8 mouse cellular contexts compared by ENCODE assay signal in genomic region chr11:19010396-19010811, GRCm38 (mm10). TPM values are rescaled to one million over a fixed set of nuclear protein-coding genes. Genes with fewer than 3 reads are reported as not detected.
DNase-seq lines count a peak whose midpoint lies in the region; ATAC-seq and TF ChIP-seq lines count a peak whose summit lies in the region.
"Had no signal": no experiment of that assay in that cellular context is flagged by ENCODE, and none has a peak within 500 bp of the region (broad histone marks: within the 10 kb centered on the region; RNA-seq: fewer than 3 reads in every experiment).

No protein-coding gene starts in this region.

- peaks cover 85% of the 10 kb centered on the region for H3K4me1 ChIP-seq in forebrain, embryonic 10.5 days
- peaks cover 44% of the 10 kb centered on the region for H3K4me1 ChIP-seq in hindbrain, embryonic 14.5 days (replicated peaks; ENCODE audit: control insufficient read depth, insufficient read depth, low read length)
- peaks cover 52% of the 10 kb centered on the region for H3K4me1 ChIP-seq in neural tube, embryonic 11.5 days (ENCODE audit: control insufficient read depth, insufficient read depth, low read length)
- H3K4me1 ChIP-seq: liver, embryonic 15.5 days had no signal

- H3K4me3 ChIP-seq in forebrain, embryonic 10.5 days = peak overlapping the region; percentile 32
- peak overlapping the region; percentile 74 for H3K4me3 ChIP-seq in hindbrain, embryonic 14.5 days (replicated peaks; ENCODE audit: low read length)
- peak overlapping the region; percentile 30 for H3K4me3 ChIP-seq in neural tube, embryonic 11.5 days (ENCODE audit: low read depth, low read length)
- H3K4me3 ChIP-seq in layer of hippocampus, adult 2 months = no peak overlapping the region
- H3K4me3 ChIP-seq: liver, embryonic 15.5 days had no signal

- peak overlapping the region; percentile 67 for H3K27ac ChIP-seq in forebrain, embryonic 10.5 days
- H3K27ac ChIP-seq in hindbrain, embryonic 14.5 days = peak overlapping the region; percentile 99
- peak overlapping the region; percentile 57 for H3K27ac ChIP-seq in neural tube, embryonic 11.5 days (ENCODE audit: low read depth, low read length)
- no peak overlapping the region for H3K27ac ChIP-seq in layer of hippocampus, adult 2 months
- H3K27ac ChIP-seq: liver, embryonic 15.5 days had no signal

- H3K9me3 ChIP-seq in forebrain, embryonic 10.5 days = no peaks in the 10 kb centered on the region
- no peaks in the 10 kb centered on the region for H3K9me3 ChIP-seq in hindbrain, embryonic 14.5 days (ENCODE audit: control insufficient read depth, low read length)
- no peaks in the 10 kb centered on the region for H3K9me3 ChIP-seq in neural tube, embryonic 11.5 days (ENCODE audit: control insufficient read depth, low read length)
- H3K9me3 ChIP-seq: liver, embryonic 15.5 days had no signal

- ATAC-seq in hindbrain, embryonic 14.5 days (ENCODE audit: low FRiP score) = peak; percentile 35; the same call in 1 of the 2 replicates
- ATAC-seq in neural tube, embryonic 11.5 days (ENCODE audit: insufficient read depth, low FRiP score, low TSS enrichment) = no peak

- no peak for TF ChIP-seq CTCF in layer of hippocampus, adult 2 months (conservative IDR thresholded peaks at IDR 0.05)

- peak overlapping the region; percentile 93 for H3K4me2 ChIP-seq in hindbrain, embryonic 14.5 days (replicated peaks)
- peak overlapping the region; percentile 92 for H3K4me2 ChIP-seq in neural tube, embryonic 11.5 days (ENCODE audit: low read depth)
- H3K4me2 ChIP-seq: liver, embryonic 15.5 days had no signal

- H3K36me3 ChIP-seq in forebrain, embryonic 10.5 days (replicated peaks) = no peaks in the 10 kb centered on the region; the same call in 1 of the 2 replicates
- H3K36me3 ChIP-seq in hindbrain, embryonic 14.5 days (replicated peaks; ENCODE audit: control insufficient read depth, insufficient read depth) = peaks cover 56% of the 10 kb centered on the region
- no peaks in the 10 kb centered on the region; the same call in none of the 2 replicates for H3K36me3 ChIP-seq in neural tube, embryonic 11.5 days (ENCODE audit: control insufficient read depth, insufficient read depth, low read length)
- H3K36me3 ChIP-seq: liver, embryonic 15.5 days had no signal

- H3K27me3 ChIP-seq in forebrain, embryonic 10.5 days (ENCODE audit: poor library complexity, severe bottlenecking) = peaks cover 100% of the 10 kb centered on the region
- H3K27me3 ChIP-seq in hindbrain, embryonic 14.5 days (ENCODE audit: control insufficient read depth, insufficient read depth, low read length) = no peaks in the 10 kb centered on the region
- H3K27me3 ChIP-seq in neural tube, embryonic 11.5 days (ENCODE audit: control insufficient read depth, insufficient read depth, low read length) = no peaks in the 10 kb centered on the region

- DNase-seq in Muller cell, postnatal 12 days (ENCODE audit: inconsistent ontology term) = peak; percentile 70
- DNase-seq in adrenal gland, adult 2 months = peak; percentile 84
- no peak for DNase-seq in forebrain, embryonic 10.5 days (ENCODE audit: extremely low spot score, low spot score)
- DNase-seq in hindbrain, embryonic 14.5 days (ENCODE audit: low spot score) = peak; percentile 47
- DNase-seq in neural tube, embryonic 11.5 days (ENCODE audit: low spot score) = peak; percentile 43
- no peak for DNase-seq in left cerebral cortex, adult 18-20 months (ENCODE audit: low spot score in 2 of 2)
- no peak for DNase-seq in layer of hippocampus, adult 2 months (ENCODE audit: low spot score in 2 of 2)

- H3K9ac ChIP-seq in hindbrain, embryonic 14.5 days = peak overlapping the region; percentile 100
- H3K9ac ChIP-seq in neural tube, embryonic 11.5 days (ENCODE audit: low read length) = peak overlapping the region; percentile 55
- H3K9ac ChIP-seq: liver, embryonic 15.5 days had no signal

- under 1% methylated on average over 14 of the region's 14 CpGs for WGBS in forebrain, embryonic 10.5 days
- WGBS in hindbrain, embryonic 14.5 days = 8% methylated on average over 14 of the region's 14 CpGs
- 2% methylated on average over 14 of the region's 14 CpGs for WGBS in neural tube, embryonic 11.5 days

RNA-seq across cellular contexts. Expression of gene Meis1, which starts 8.4 kb away (rescaled TPM):
- 10 to 100 TPM; 45.9 to 50.7 TPM for total RNA-seq in adrenal gland, adult 2 months (2021)
- 22.6 and 27.5 TPM in 2 replicates for polyA plus RNA-seq in adrenal gland, adult 2 months (2012; rRNA removed)
- polyA plus RNA-seq in forebrain, embryonic 10.5 days (2016; fragmentation: Nextera tagmentation; extraction: Ambion mirVana) = 36.1 and 39.6 TPM in 2 replicates
- polyA plus RNA-seq in hindbrain, embryonic 14.5 days (2014; fragmentation: Nextera tagmentation; extraction: Ambion mirVana) = 171 and 178 TPM in 2 replicates
- 183 and 189 TPM in 2 replicates for polyA plus RNA-seq in neural tube, embryonic 11.5 days (2014; fragmentation: Nextera tagmentation; extraction: Ambion mirVana)
- total RNA-seq in left cerebral cortex, adult 18-20 months (2021) = 1 to 10 TPM; 5.2 to 7.9 TPM
- total RNA-seq in layer of hippocampus, adult 2 months (2021) = 1 to 10 TPM; 1.8 to 1.9 TPM

Comparison
In these comparisons a context has a peak if more than half of its experiments do, and no peak if none do; other contexts are left out.
1. DNase-seq: peak in Muller cell, postnatal 12 days (single experiment), adrenal gland, adult 2 months (single experiment), hindbrain, embryonic 14.5 days (single experiment) and neural tube, embryonic 11.5 days (single experiment); none in forebrain, embryonic 10.5 days (single experiment), left cerebral cortex, adult 18-20 months (0 of 2) and layer of hippocampus, adult 2 months (0 of 2).